Mouse (Mus musculus) midbrain, embryonic 11.5 days (tissue): ENCODE data around the gene 9530077C05Rik. TPM values are rescaled to one million over a fixed set of nuclear protein-coding genes. Genes with fewer than 3 reads are reported as not detected.
"Not testable (repeated sequence)": the region's sequence is repeated elsewhere in the genome, so short reads cannot be mapped to it uniquely, and the experiment has no call there.

Source experiments
- ATAC-seq: fragments of 200-750 bp; cut with Nextera tagmentation; 2 replicates; pipeline ENCODE4 v1.8.0; 2017; ENCODE audit warnings: moderate TSS enrichment, moderate library complexity; ENCODE audit not compliant: low FRiP score
- DNase-seq: peaks from one replicate; pipeline ENCODE4 v3.0.0; 2015; ENCODE audit warnings: low spot score; ENCODE audit errors: missing footprints
- H3K27ac ChIP-seq: fragments of 300-500 bp; sonication (generic); 2 replicates; pipeline ENCODE4 v1.5.1; 2014; ENCODE audit warnings: low read depth, low read length
- H3K27me3 ChIP-seq: fragments of 300-500 bp; sonication (generic); 2 replicates; pipeline ENCODE4 v1.6.1; 2014; ENCODE audit warnings: mild to moderate bottlenecking, low read length, moderate library complexity, mixed read lengths; ENCODE audit not compliant: control insufficient read depth, insufficient read depth
- H3K36me3 ChIP-seq: fragments of 300-500 bp; sonication (generic); 2 replicates; pipeline ENCODE4 v1.6.1; 2014; ENCODE audit warnings: mild to moderate bottlenecking, low read length, moderate library complexity, mixed read lengths; ENCODE audit not compliant: control insufficient read depth, insufficient read depth
- H3K4me1 ChIP-seq: fragments of 300-500 bp; sonication (generic); 2 replicates; pipeline ENCODE4 v1.6.1; 2014; ENCODE audit warnings: low read length; ENCODE audit not compliant: control insufficient read depth, insufficient read depth
- H3K4me2 ChIP-seq: fragments of 300-500 bp; sonication (generic); 2 replicates; pipeline ENCODE4 v1.6.1; 2014; ENCODE audit warnings: mild to moderate bottlenecking, moderate library complexity
- H3K4me3 ChIP-seq: fragments of 300-500 bp; sonication (generic); 2 replicates; pipeline ENCODE4 v1.5.1; 2014; ENCODE audit warnings: low read depth, low read length
- H3K9ac ChIP-seq: fragments of 300-500 bp; sonication (generic); 2 replicates; pipeline ENCODE4 v1.6.1; 2014; ENCODE audit warnings: low read length
- H3K9me3 ChIP-seq: fragments of 300-500 bp; sonication (generic); 2 replicates; pipeline ENCODE4 v1.6.1; 2016; ENCODE audit warnings: low read length; ENCODE audit not compliant: control insufficient read depth
- WGBS: fragments of 180-500 bp; shearing (Covaris S2); extraction: QIAGEN DNeasy Blood & Tissue Kit; methylation state at CpG from one replicate; pipeline ENCODE4 v1.1.7; 2014; 5-methylcytosine and 5-hydroxymethylcytosine counted together
- polyA plus RNA-seq: library from polyadenylated mRNA; unstranded; fragments of >200 nt; fragmentation: Nextera tagmentation; extraction: Ambion mirVana; gene quantifications from 2 replicates; pipeline ENCODE4 v1.2.1, GENCODE M21; 2014

9530077C05Rik gene
- polyA plus RNA-seq, 1 experiment from 2014 or later, result 11.1 TPM

- not testable (repeated sequence) for H3K27me3 ChIP-seq, ATAC-seq, H3K36me3 ChIP-seq, H3K4me1 ChIP-seq, H3K27ac ChIP-seq, H3K9ac ChIP-seq, DNase-seq, H3K4me2 ChIP-seq, H3K9me3 ChIP-seq, H3K4me3 ChIP-seq
- 72% methylated on average over 3 of the region's 4 CpGs for WGBS
Measured at GRCm38 (mm10) chr9:22407633-22408032, 3.7 kb upstream of the 9530077C05Rik start.

DNA sequence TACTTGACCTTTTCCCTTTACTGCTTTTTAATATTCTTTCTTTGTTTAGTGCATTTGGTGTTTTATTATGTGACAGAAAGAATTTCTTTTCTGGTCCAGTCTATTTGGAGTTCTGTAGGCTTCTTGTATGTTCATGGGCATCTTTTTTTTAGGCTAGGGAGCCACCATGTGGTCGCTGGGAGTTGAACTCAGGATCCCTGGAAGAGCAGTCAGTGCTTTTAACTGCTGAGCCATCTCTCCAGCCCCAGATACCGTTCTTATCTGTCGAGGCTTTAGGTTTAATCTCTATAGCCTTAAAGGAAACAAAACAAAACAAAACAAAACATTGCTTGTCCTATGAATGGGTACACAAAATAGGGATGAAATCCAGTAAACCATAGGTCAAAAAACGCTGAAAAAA is 3.0 kb upstream of the 9530077C05Rik start:
- H3K4me3 ChIP-seq, H3K36me3 ChIP-seq, ATAC-seq, H3K27me3 ChIP-seq, H3K27ac ChIP-seq, H3K9ac ChIP-seq, H3K4me1 ChIP-seq, DNase-seq, H3K9me3 ChIP-seq, H3K4me2 ChIP-seq: not testable (repeated sequence)
- WGBS, result 29% methylated on average over 4 of the region's 4 CpGs

GRCm38 (mm10) chr9:22409501-22409900 is 1.8 kb upstream of the 9530077C05Rik start:
- H3K36me3 ChIP-seq, result no peaks in the 10 kb centered on the region
- no peaks in the 10 kb centered on the region for H3K4me1 ChIP-seq
- H3K9me3 ChIP-seq, result no peaks in the 10 kb centered on the region
- H3K9ac ChIP-seq, result no peak overlapping the region
- no peak overlapping the region for H3K27ac ChIP-seq
- DNase-seq (no peak), ATAC-seq (no peak)
- no peak overlapping the region for H3K4me2 ChIP-seq
- 78% methylated on average over 7 of the region's 7 CpGs for WGBS
- no peak overlapping the region for H3K4me3 ChIP-seq
- H3K27me3 ChIP-seq, result no peaks in the 10 kb centered on the region

- WGBS, result 82% methylated on average over 3 of the region's 3 CpGs
- ATAC-seq, result no peak
- no peaks in the 10 kb centered on the region for H3K27me3 ChIP-seq
Measured at GRCm38 (mm10) chr9:22416187-22416586, 4.9 kb downstream of the 9530077C05Rik start.

DNA sequence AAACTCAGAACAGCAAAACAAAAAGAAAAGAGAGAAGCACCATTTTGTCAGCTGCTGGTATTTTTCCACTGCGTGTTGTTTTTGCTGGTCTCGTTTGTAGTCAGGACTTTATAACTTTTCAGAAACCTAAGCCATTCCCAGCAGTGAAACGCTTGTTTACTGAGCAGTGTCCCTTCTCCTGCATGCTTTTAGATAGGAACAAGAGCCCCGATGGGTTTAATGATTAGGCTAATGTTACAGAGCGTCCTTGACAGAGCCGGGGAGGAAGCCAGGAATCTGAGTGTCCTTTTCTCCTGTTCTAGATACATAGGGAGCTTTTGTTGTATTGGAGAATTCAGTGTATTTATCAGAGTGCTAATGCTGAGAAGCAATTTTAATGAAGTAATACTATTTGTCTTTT is 6.2 kb downstream of the 9530077C05Rik start:
- WGBS, result 67% methylated on average over 6 of the region's 6 CpGs
- no peaks in the 10 kb centered on the region for H3K27me3 ChIP-seq
- no peak overlapping the region for H3K9ac ChIP-seq
- ATAC-seq, result no peak
- H3K4me1 ChIP-seq, result no peaks in the 10 kb centered on the region; the same call in 1 of the 2 replicates
- no peak overlapping the region for H3K27ac ChIP-seq
- H3K36me3 ChIP-seq, result no peaks in the 10 kb centered on the region
- H3K4me2 ChIP-seq, result no peak overlapping the region
- DNase-seq, result no peak
- no peak overlapping the region for H3K4me3 ChIP-seq
- H3K9me3 ChIP-seq, result no peaks in the 10 kb centered on the region

More at GRCm38 (mm10) chr9:22416187-22416586, 4.9 kb downstream of the 9530077C05Rik start:
- no peak overlapping the region for H3K27ac ChIP-seq
- H3K4me3 ChIP-seq, result no peak overlapping the region
- no peak for DNase-seq
- H3K4me1 ChIP-seq, result no peaks in the 10 kb centered on the region; the same call in 1 of the 2 replicates
- no peak overlapping the region for H3K4me2 ChIP-seq
- no peaks in the 10 kb centered on the region for H3K36me3 ChIP-seq
- no peak overlapping the region for H3K9ac ChIP-seq
- no peaks in the 10 kb centered on the region for H3K9me3 ChIP-seq

GRCm38 (mm10) chr9:22419877-22420276 is 8.6 kb downstream of the 9530077C05Rik start:
- 82% methylated on average over 3 of the region's 3 CpGs for WGBS
- Histone ChIP-seq H3K27ac (no peak overlapping the region), H3K4me3 (no peak overlapping the region), H3K4me2 (no peak overlapping the region), H3K9me3 (no peaks in the 10 kb centered on the region), H3K27me3 (no peaks in the 10 kb centered on the region), H3K36me3 (no peaks in the 10 kb centered on the region), H3K9ac (no peak overlapping the region), H3K4me1 (no peaks in the 10 kb centered on the region; the same call in 1 of the 2 replicates)
- ATAC-seq (no peak), DNase-seq (no peak)

GRCm38 (mm10) chr9:22420491-22420890 is 9.2 kb downstream of the 9530077C05Rik start:
- 33% methylated on average over 7 of the region's 7 CpGs for WGBS
- Histone ChIP-seq H3K4me3 (no peak overlapping the region), H3K4me1 (no peaks in the 10 kb centered on the region; the same call in 1 of the 2 replicates), H3K9me3 (no peaks in the 10 kb centered on the region), H3K4me2 (no peak overlapping the region), H3K27ac (no peak overlapping the region), H3K36me3 (no peaks in the 10 kb centered on the region), H3K27me3 (no peaks in the 10 kb centered on the region), H3K9ac (no peak overlapping the region)
- DNase-seq (no peak), ATAC-seq (no peak)

- ATAC-seq (no peak), DNase-seq (no peak)
- no peak overlapping the region for H3K4me2 ChIP-seq
- no peaks in the 10 kb centered on the region for H3K27me3 ChIP-seq
- no peaks in the 10 kb centered on the region; the same call in 1 of the 2 replicates for H3K4me1 ChIP-seq
- H3K36me3 ChIP-seq, result no peaks in the 10 kb centered on the region
- no peak overlapping the region for H3K4me3 ChIP-seq
- H3K27ac ChIP-seq, result no peak overlapping the region
- H3K9ac ChIP-seq, result no peak overlapping the region
- 82% methylated on average over 1 of the region's 1 CpGs for WGBS
- no peaks in the 10 kb centered on the region for H3K9me3 ChIP-seq
Measured at GRCm38 (mm10) chr9:22422559-22422958, 11.2 kb downstream of the 9530077C05Rik start.

GRCm38 (mm10) chr9:22423507-22423906 is 12.2 kb downstream of the 9530077C05Rik start:
- no peaks in the 10 kb centered on the region for H3K27me3 ChIP-seq
- 78% methylated on average over 1 of the region's 1 CpGs for WGBS
- no peak overlapping the region for H3K4me2 ChIP-seq
- ATAC-seq (no peak), DNase-seq (no peak)
- no peak overlapping the region for H3K27ac ChIP-seq
- no peaks in the 10 kb centered on the region for H3K36me3 ChIP-seq
- H3K4me3 ChIP-seq, result no peak overlapping the region
- no peaks in the 10 kb centered on the region for H3K9me3 ChIP-seq
- H3K4me1 ChIP-seq, result peaks cover 3% of the 10 kb centered on the region; the same call in 1 of the 2 replicates
- no peak overlapping the region for H3K9ac ChIP-seq
